Mouse (Mus musculus) C2C12 (cell line): ENCODE data around the gene Nr1h2. TPM values are rescaled to one million over a fixed set of nuclear protein-coding genes. Genes with fewer than 3 reads are reported as not detected.

Experiments
- H3K27me3 ChIP-seq: one replicate; pipeline ENCODE4 v1.6.1; 2011; ENCODE audit not compliant: control insufficient read depth, insufficient read depth, insufficient read length
- H3K36me3 ChIP-seq: one replicate; pipeline ENCODE4 v1.6.1; 2011; ENCODE audit not compliant: control insufficient read depth, insufficient read depth
- H3K4me3 ChIP-seq: one replicate; pipeline ENCODE4 v1.5.1; 2011; ENCODE audit warnings: mild to moderate bottlenecking, control low read depth; ENCODE audit not compliant: poor library complexity, insufficient read depth, severe bottlenecking
- H3K79me2 ChIP-seq: one replicate; pipeline ENCODE4 v1.6.1; 2011; ENCODE audit not compliant: control insufficient read depth, insufficient read depth
- H3K79me3 ChIP-seq: one replicate; pipeline ENCODE4 v1.6.1; 2011; ENCODE audit warnings: low read depth, control low read depth
- H3ac ChIP-seq: one replicate; pipeline ENCODE3; 2011; ENCODE audit warnings: low read depth; ENCODE audit not compliant: control insufficient read depth, insufficient read length
- CEBPB ChIP-seq: IDR thresholded peaks from one replicate; pipeline ENCODE4 v1.6.1; 2011; ENCODE audit warnings: low read depth, mild to moderate bottlenecking, control low read depth, moderate library complexity
- CTCF ChIP-seq: IDR thresholded peaks from one replicate; pipeline ENCODE4 v1.5.1; 2011; ENCODE audit not compliant: control insufficient read depth, insufficient read depth, insufficient read length
- FOSL1 ChIP-seq: IDR thresholded peaks from one replicate; pipeline ENCODE4 v1.8.0; 2011; ENCODE audit warnings: mild to moderate bottlenecking, low read length; ENCODE audit not compliant: poor library complexity, insufficient read depth, severe bottlenecking
- MAX ChIP-seq: IDR thresholded peaks from one replicate; pipeline ENCODE4 v1.6.1; 2011; ENCODE audit warnings: mild to moderate bottlenecking, control low read depth
- MYOD1 ChIP-seq: IDR thresholded peaks from one replicate; pipeline ENCODE4 v1.6.1; 2011; ENCODE audit warnings: low read depth; ENCODE audit not compliant: control insufficient read depth, insufficient read length
- MYOG ChIP-seq: IDR thresholded peaks from one replicate; pipeline ENCODE4 v1.6.1; 2011; ENCODE audit not compliant: control insufficient read depth, insufficient read length; ENCODE audit errors: extremely low read depth
- USF1 ChIP-seq: IDR thresholded peaks from one replicate; pipeline ENCODE4 v1.6.1; 2011; ENCODE audit warnings: low read depth, mild to moderate bottlenecking, control low read depth, moderate library complexity
- polyA plus RNA-seq: library from polyadenylated mRNA; unstranded; fragments of >200 nt; fragmentation: generic; extraction: Trizol; gene quantifications from one replicate; pipeline ENCODE4 v1.2.1, GENCODE M21; 2012; ENCODE audit warnings: missing spikeins

Nr1h2 gene
- polyA plus RNA-seq, 1 experiment, result 61.0 TPM

DNA sequence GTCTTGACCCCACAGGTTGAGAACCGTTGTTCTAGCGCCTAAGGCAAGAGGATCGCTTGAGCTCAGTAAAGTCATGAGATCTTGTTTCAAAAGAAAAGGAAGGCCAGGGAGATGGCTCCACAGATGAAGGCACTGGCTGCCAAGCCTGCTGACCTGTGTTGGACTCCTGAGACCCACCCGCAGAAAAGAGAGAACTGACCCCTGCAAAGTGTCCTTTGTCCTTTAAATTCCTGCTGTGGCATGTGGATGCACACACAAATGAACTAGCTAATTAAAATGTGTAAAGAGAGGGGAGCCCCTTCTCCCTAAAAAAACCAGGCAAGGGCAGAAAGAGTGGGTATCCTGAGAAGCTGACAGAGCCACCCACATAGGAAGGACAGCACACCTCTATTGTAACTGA, 18.1 kb upstream of the Nr1h2 start:
- TF ChIP-seq MYOG, result no peak
- no peak for TF ChIP-seq CEBPB
- no peak for TF ChIP-seq MYOD1
- TF ChIP-seq CTCF, result no peak
- TF ChIP-seq MAX, result no peak
- TF ChIP-seq FOSL1, result no peak
- no peak for TF ChIP-seq USF1
- no peaks in the 10 kb centered on the region for H3K36me3 ChIP-seq
- H3K4me3 ChIP-seq, result no peak overlapping the region
- H3K79me3 ChIP-seq, result no peaks in the 10 kb centered on the region
- no peak overlapping the region for H3ac ChIP-seq
- peaks cover 14% of the 10 kb centered on the region for H3K27me3 ChIP-seq
- H3K79me2 ChIP-seq, result no peaks in the 10 kb centered on the region

DNA sequence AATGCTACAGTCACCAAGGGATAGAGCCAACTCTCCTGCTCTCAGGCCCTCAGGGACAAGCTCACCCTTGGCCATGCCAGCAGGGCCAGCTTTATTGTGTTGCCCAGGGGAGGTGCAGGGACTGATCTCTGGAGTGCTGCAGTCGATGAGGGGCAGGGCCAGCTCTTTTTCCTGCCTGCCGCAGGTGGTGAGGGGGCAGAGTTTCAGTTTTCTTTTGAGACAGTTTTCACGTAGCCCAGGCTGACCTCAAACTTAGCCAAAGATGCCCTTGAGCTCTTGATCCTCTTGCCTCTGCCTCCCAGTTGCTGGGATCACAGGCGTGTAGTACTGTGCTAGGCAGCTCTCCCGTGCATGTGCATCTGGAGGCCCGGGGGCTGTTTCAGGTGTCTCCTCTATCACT, 17.2 kb upstream of the Nr1h2 start:
- Histone ChIP-seq H3K79me3 (no peaks in the 10 kb centered on the region), H3ac (no peak overlapping the region), H3K36me3 (no peaks in the 10 kb centered on the region), H3K79me2 (no peaks in the 10 kb centered on the region), H3K4me3 (no peak overlapping the region), H3K27me3 (peaks cover 14% of the 10 kb centered on the region)
- TF ChIP-seq MYOG (no peak), CEBPB (no peak), USF1 (no peak), CTCF (no peak), FOSL1 (no peak), MAX (no peak), MYOD1 (no peak)

- TF ChIP-seq MYOD1, result no peak
- no peak for TF ChIP-seq USF1
- no peak for TF ChIP-seq CEBPB
- TF ChIP-seq CTCF, result no peak
- no peak for TF ChIP-seq MAX
- TF ChIP-seq MYOG, result no peak
- TF ChIP-seq FOSL1, result no peak
- H3K27me3 ChIP-seq, result peaks cover 25% of the 10 kb centered on the region
- no peaks in the 10 kb centered on the region for H3K79me3 ChIP-seq
- H3ac ChIP-seq, result no peak overlapping the region
- H3K36me3 ChIP-seq, result no peaks in the 10 kb centered on the region
- no peak overlapping the region for H3K4me3 ChIP-seq
- H3K79me2 ChIP-seq, result no peaks in the 10 kb centered on the region
Observed at GRCm38 (mm10) chr7:44568803-44569202, 15.1 kb upstream of the Nr1h2 start.

DNA sequence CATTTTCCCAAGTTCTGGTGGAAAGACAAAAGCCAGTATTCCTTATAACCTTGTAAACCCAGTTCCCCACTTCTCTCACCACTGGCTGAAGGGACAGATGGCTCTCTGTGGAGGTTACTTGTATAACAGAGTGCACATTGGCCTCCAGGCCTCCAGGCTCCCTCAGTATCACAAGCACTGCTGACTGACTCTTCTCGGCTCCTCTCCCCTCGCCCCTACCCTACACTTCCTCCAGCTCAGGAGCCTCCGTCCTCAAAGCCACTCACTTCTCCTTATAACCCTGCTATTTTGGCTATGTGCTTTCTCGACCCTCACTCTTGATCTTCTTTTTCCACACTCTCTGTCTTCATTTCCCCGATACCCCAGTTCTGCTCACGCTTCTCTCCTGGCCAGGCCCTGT, 11.7 kb upstream of the Nr1h2 start:
- peaks cover 11% of the 10 kb centered on the region for H3K27me3 ChIP-seq
- H3ac ChIP-seq, result no peak overlapping the region
- H3K79me3 ChIP-seq, result no peaks in the 10 kb centered on the region
- no peak overlapping the region for H3K4me3 ChIP-seq
- no peaks in the 10 kb centered on the region for H3K79me2 ChIP-seq
- TF ChIP-seq CTCF (no peak), CEBPB (no peak), USF1 (no peak), MYOD1 (no peak), FOSL1 (no peak), MAX (no peak), MYOG (no peak)
- no peaks in the 10 kb centered on the region for H3K36me3 ChIP-seq

GRCm38 (mm10) chr7:44564486-44564885, 10.7 kb upstream of the Nr1h2 start:
- Histone ChIP-seq H3ac (no peak overlapping the region), H3K4me3 (no peak overlapping the region), H3K79me2 (no peaks in the 10 kb centered on the region), H3K79me3 (no peaks in the 10 kb centered on the region), H3K27me3 (peaks cover 11% of the 10 kb centered on the region), H3K36me3 (no peaks in the 10 kb centered on the region)
- TF ChIP-seq MYOG, result no peak
- no peak for TF ChIP-seq CTCF
- no peak for TF ChIP-seq MAX
- no peak for TF ChIP-seq CEBPB
- no peak for TF ChIP-seq MYOD1
- no peak for TF ChIP-seq FOSL1
- TF ChIP-seq USF1, result no peak

GRCm38 (mm10) chr7:44563284-44563683, 9.5 kb upstream of the Nr1h2 start:
- Histone ChIP-seq H3K79me3 (no peaks in the 10 kb centered on the region), H3ac (no peak overlapping the region), H3K27me3 (peaks cover 11% of the 10 kb centered on the region), H3K79me2 (no peaks in the 10 kb centered on the region), H3K36me3 (no peaks in the 10 kb centered on the region), H3K4me3 (no peak overlapping the region)
- TF ChIP-seq MYOG (no peak), MAX (no peak), CTCF (no peak), USF1 (no peak), MYOD1 (no peak), FOSL1 (no peak), CEBPB (no peak)
